Mouse (Mus musculus): ENCODE results near the gene Jam2.

DNA sequence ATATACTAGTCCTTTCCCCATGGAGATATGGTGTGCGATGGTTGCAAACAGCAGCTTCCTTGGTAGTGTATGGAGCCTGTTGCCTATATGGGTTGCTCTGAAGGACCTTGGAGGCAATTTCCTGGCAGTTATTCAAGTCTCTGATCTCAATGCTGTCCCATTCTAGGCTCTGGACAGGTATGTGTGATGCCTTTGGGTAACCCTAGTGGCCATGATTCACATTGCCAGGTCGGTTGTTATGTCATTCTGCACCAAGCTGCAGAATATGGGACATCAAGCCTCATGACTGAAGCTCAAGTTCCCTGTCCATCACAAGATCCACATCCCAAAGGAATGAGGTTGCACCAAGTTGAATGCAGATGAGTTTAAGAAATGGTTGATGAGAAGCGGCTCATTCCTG lies 36.6 kb upstream of the Jam2 start:
- no peak for TF ChIP-seq POLR2A (IDR thresholded peaks at IDR 0.05; ENCODE audit: low read depth, low read length)
- no peak for TF ChIP-seq CTCF (IDR thresholded peaks at IDR 0.05; ENCODE audit: extremely low read depth, insufficient read depth, insufficient read length, insufficient replicate concordance)

Measured in spleen, adult 2 months (tissue).